Mouse (Mus musculus) embryonic fibroblast, embryonic 13.5 days (primary cell): ENCODE results near the gene Cops7b.

Experiments used
- CTCF ChIP-seq: IDR thresholded peaks from 2 replicates; pipeline ENCODE4 v1.5.1; 2011; ENCODE audit warnings: mild to moderate bottlenecking, control low read depth, low read length, moderate library complexity, borderline replicate concordance; ENCODE audit not compliant: insufficient read depth
- POLR2A ChIP-seq: IDR thresholded peaks from 2 replicates; pipeline ENCODE4 v1.6.1; 2011; ENCODE audit warnings: low read depth, mild to moderate bottlenecking, control low read depth, low read length, moderate library complexity

- TF ChIP-seq CTCF (no peak), POLR2A (no peak)
Observed at GRCm38 (mm10) chr1:86555665-86556064, 27.0 kb upstream of the Cops7b start.
